Mouse (Mus musculus): ENCODE measurements around the gene Fbxw22.
"Not testable (repeated sequence)": the region's sequence is repeated elsewhere in the genome, so short reads cannot be mapped to it uniquely, and the experiment has no call there.

DNA sequence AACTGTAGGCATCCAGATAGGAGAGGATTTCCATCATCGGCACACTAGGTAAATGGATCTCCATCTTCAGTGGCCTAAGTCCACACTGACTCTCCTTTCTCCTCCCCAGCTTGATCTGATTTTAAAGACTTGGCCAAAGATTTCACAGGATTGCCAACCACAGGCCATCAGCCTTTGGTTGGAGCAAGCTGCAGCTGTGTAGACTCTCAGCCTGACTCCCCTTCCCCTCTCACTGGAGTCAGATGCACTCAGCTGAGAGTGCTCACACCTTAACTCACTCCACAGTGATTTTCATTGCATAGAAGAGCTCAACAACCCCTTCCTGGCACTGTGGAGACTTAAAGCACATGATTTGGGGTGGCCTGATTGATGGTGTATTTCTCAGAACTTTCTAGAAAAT lies 64.5 kb downstream of the Fbxw22 start, which contains the start of gene Fbxw28:
- not testable (repeated sequence) for TF ChIP-seq CTCF (IDR thresholded peaks at IDR 0.05; ENCODE audit: low read depth); EP300 (optimal IDR thresholded peaks at IDR 0.05)
